ENCODE assay signal across 12 mouse cellular contexts in the genomic region with DNA sequence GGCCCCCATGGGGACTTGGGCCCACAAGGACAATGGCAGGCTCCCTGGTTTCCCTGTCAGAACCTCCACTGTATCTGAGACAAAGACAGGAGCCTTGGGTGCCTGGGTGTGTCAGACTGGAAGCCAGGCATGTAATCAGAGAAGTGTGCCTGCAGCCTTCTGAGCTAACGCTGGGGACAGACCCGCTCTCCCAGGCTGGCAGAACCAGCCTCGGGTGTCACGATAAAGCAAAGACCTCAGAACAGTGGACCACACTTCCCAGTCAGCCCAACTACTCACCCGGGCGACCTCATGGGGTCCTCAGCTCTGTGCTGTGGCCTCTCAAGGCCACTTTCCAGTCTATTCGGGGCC. TPM values are rescaled to one million over a fixed set of nuclear protein-coding genes. Genes with fewer than 3 reads are reported as not detected.
DNase-seq lines count a peak whose midpoint lies in the region; ATAC-seq and TF ChIP-seq lines count a peak whose summit lies in the region.
"Had no signal": no experiment of that assay in that cellular context is flagged by ENCODE, and none has a peak within 500 bp of the region (broad histone marks: within the 10 kb centered on the region; RNA-seq: fewer than 3 reads in every experiment).

No protein-coding gene starts in this region.

- DNase-seq in adrenal gland, adult 2 months = peak; percentile 29
- no peak for DNase-seq in adrenal gland, adult 8-10 months
- DNase-seq in lung, postnatal 0 days (ENCODE audit: low spot score) = no peak
- DNase-seq in lung, adult 18-20 months = no peak
- no peak for DNase-seq in liver, embryonic 11.5 days (ENCODE audit: low spot score)
- no peak for DNase-seq in cerebellum, adult 8-10 months
- DNase-seq: heart, postnatal 4 days; spleen, adult 18-20 months had no signal

- no peak for TF ChIP-seq EP300 in lung, postnatal 0 days (IDR thresholded peaks at IDR 0.05)

- H3K4me2 ChIP-seq in lung, postnatal 0 days (replicated peaks; ENCODE audit: low read depth, low read length) = no peak overlapping the region
- H3K4me2 ChIP-seq in hindbrain, embryonic 15.5 days = no peak overlapping the region
- H3K4me2 ChIP-seq in neural tube, embryonic 14.5 days (ENCODE audit: low read depth, low read length) = no peak overlapping the region
- no peak overlapping the region for H3K4me2 ChIP-seq in liver, embryonic 11.5 days

- H3K27ac ChIP-seq in lung, postnatal 0 days (ENCODE audit: low read length) = no peak overlapping the region
- H3K27ac ChIP-seq in hindbrain, embryonic 15.5 days (replicated peaks) = no peak overlapping the region
- H3K27ac ChIP-seq in neural tube, embryonic 14.5 days (ENCODE audit: low read depth, low read length) = 0 out of 2 replicates have a peak overlapping the region, but pooled peaks have one; percentile 28
- H3K27ac ChIP-seq in liver, embryonic 11.5 days (ENCODE audit: low read depth, low read length) = no peak overlapping the region

- H3K9ac ChIP-seq in lung, postnatal 0 days (replicated peaks; ENCODE audit: low read depth) = no peak overlapping the region
- H3K9ac ChIP-seq in hindbrain, embryonic 15.5 days = no peak overlapping the region
- no peak overlapping the region for H3K9ac ChIP-seq in neural tube, embryonic 14.5 days (replicated peaks; ENCODE audit: low read depth, low read length)
- no peak overlapping the region for H3K9ac ChIP-seq in liver, embryonic 11.5 days (ENCODE audit: low read depth, low read length)

- TF ChIP-seq CTCF in lung, postnatal 0 days (IDR thresholded peaks at IDR 0.05) = peak; percentile 10; the same call in 1 of the 2 replicates

- H3K4me3 ChIP-seq in lung, postnatal 0 days (ENCODE audit: low read depth, low read length) = no peak overlapping the region
- H3K4me3 ChIP-seq in hindbrain, embryonic 15.5 days = no peak overlapping the region
- H3K4me3 ChIP-seq in neural tube, embryonic 14.5 days (ENCODE audit: low read depth, low read length) = no peak overlapping the region
- H3K4me3 ChIP-seq in liver, embryonic 11.5 days (ENCODE audit: low read depth, low read length) = no peak overlapping the region
- H3K4me3 ChIP-seq: erythroblast, embryonic 14.5 days had no signal

- H3K27me3 ChIP-seq in lung, postnatal 0 days (replicated peaks; ENCODE audit: insufficient read depth, low read length) = no peaks in the 10 kb centered on the region
- no peaks in the 10 kb centered on the region for H3K27me3 ChIP-seq in hindbrain, embryonic 15.5 days
- H3K27me3 ChIP-seq in neural tube, embryonic 14.5 days (ENCODE audit: control insufficient read depth, insufficient read depth, low read length) = no peaks in the 10 kb centered on the region
- peaks cover 2% of the 10 kb centered on the region; the same call in 1 of the 2 replicates for H3K27me3 ChIP-seq in liver, embryonic 11.5 days (replicated peaks; ENCODE audit: control insufficient read depth, insufficient read depth, low read length)

- no peaks in the 10 kb centered on the region for H3K9me3 ChIP-seq in lung, postnatal 0 days (ENCODE audit: low read length)
- H3K9me3 ChIP-seq in hindbrain, embryonic 15.5 days = no peaks in the 10 kb centered on the region
- no peaks in the 10 kb centered on the region for H3K9me3 ChIP-seq in neural tube, embryonic 14.5 days (ENCODE audit: control insufficient read depth, low read length)
- no peaks in the 10 kb centered on the region for H3K9me3 ChIP-seq in liver, embryonic 11.5 days (ENCODE audit: control insufficient read depth, low read length)
- H3K9me3 ChIP-seq: G1E had no signal

- no peaks in the 10 kb centered on the region for H3K36me3 ChIP-seq in lung, postnatal 0 days (ENCODE audit: insufficient read depth, low read length)
- no peaks in the 10 kb centered on the region for H3K36me3 ChIP-seq in hindbrain, embryonic 15.5 days
- H3K36me3 ChIP-seq in neural tube, embryonic 14.5 days (ENCODE audit: control insufficient read depth, insufficient read depth, low read length) = no peaks in the 10 kb centered on the region
- no peaks in the 10 kb centered on the region for H3K36me3 ChIP-seq in liver, embryonic 11.5 days (ENCODE audit: control insufficient read depth, insufficient read depth, low read length)
- H3K36me3 ChIP-seq: G1E had no signal

- peak; percentile 34; the same call in 1 of the 2 replicates for ATAC-seq in lung, postnatal 0 days
- 0 out of 2 replicates have a peak, but pooled peaks have one; percentile 4 for ATAC-seq in hindbrain, embryonic 15.5 days (ENCODE audit: low FRiP score, low read depth)
- ATAC-seq in neural tube, embryonic 14.5 days (ENCODE audit: low read depth) = no peak; the same call in 1 of the 2 replicates
- no peak for ATAC-seq in liver, embryonic 11.5 days (replicated peaks; ENCODE audit: low FRiP score)

- H3K4me1 ChIP-seq in lung, postnatal 0 days (ENCODE audit: insufficient read depth, low read depth, low read length) = peaks cover 5% of the 10 kb centered on the region; the same call in 1 of the 2 replicates
- H3K4me1 ChIP-seq in hindbrain, embryonic 15.5 days (replicated peaks) = peaks cover 27% of the 10 kb centered on the region
- H3K4me1 ChIP-seq in neural tube, embryonic 14.5 days (ENCODE audit: control insufficient read depth, insufficient read depth, low read length) = peaks cover 13% of the 10 kb centered on the region; the same call in 1 of the 2 replicates
- H3K4me1 ChIP-seq in liver, embryonic 11.5 days (replicated peaks; ENCODE audit: control insufficient read depth, insufficient read depth, low read length) = no peaks in the 10 kb centered on the region

- WGBS in lung, postnatal 0 days = 40% methylated on average over 7 of the region's 7 CpGs
- 23% methylated on average over 7 of the region's 7 CpGs for WGBS in hindbrain, embryonic 15.5 days
- WGBS in neural tube, embryonic 14.5 days = 29% methylated on average over 7 of the region's 7 CpGs
- 39% methylated on average over 7 of the region's 7 CpGs for WGBS in liver, embryonic 11.5 days

RNA-seq across cellular contexts. Expression of a gene that starts 14.8 kb away (rescaled TPM):
- 10 to 100 TPM in 1 of 2 experiments, under 1 TPM in 1; 0.35 to 25.4 TPM for total RNA-seq in adrenal gland, adult 2 months (2021)
- 33.8 and 96.1 TPM in 2 replicates for polyA plus RNA-seq in adrenal gland, adult 2 months (2012; rRNA removed)
- 10 to 100 TPM in 1 of 4 experiments, 1 to 10 TPM in 1, under 1 TPM in 2; 0.32 to 49.6 (median 5.4) TPM for total RNA-seq in adrenal gland, adult 8-10 months (2022)
- 1.5 TPM in 2 replicates for polyA plus RNA-seq in lung, postnatal 0 days (2015; fragmentation: Nextera tagmentation; extraction: Ambion mirVana)
- 2.8 and 3.9 TPM in 2 replicates for polyA plus RNA-seq in hindbrain, embryonic 15.5 days (2015; fragmentation: Nextera tagmentation; extraction: Ambion mirVana)
- 4.7 and 5.1 TPM in 2 replicates for polyA plus RNA-seq in neural tube, embryonic 14.5 days (2014; fragmentation: Nextera tagmentation; extraction: Ambion mirVana)
- 0.09 and 0.23 TPM in 2 replicates for polyA plus RNA-seq in liver, embryonic 11.5 days (2014; fragmentation: Nextera tagmentation; extraction: Ambion mirVana)
- polyA plus RNA-seq: erythroblast, embryonic 14.5 days; G1E had no signal

Comparison
In these comparisons a context has a peak if more than half of its experiments do, and no peak if none do; other contexts are left out.
1. ATAC-seq: peak in lung, postnatal 0 days (single experiment) and hindbrain, embryonic 15.5 days (single experiment); none in neural tube, embryonic 14.5 days (single experiment) and liver, embryonic 11.5 days (single experiment).